36 mouse cellular contexts compared by ENCODE assay signal in the genomic region with DNA sequence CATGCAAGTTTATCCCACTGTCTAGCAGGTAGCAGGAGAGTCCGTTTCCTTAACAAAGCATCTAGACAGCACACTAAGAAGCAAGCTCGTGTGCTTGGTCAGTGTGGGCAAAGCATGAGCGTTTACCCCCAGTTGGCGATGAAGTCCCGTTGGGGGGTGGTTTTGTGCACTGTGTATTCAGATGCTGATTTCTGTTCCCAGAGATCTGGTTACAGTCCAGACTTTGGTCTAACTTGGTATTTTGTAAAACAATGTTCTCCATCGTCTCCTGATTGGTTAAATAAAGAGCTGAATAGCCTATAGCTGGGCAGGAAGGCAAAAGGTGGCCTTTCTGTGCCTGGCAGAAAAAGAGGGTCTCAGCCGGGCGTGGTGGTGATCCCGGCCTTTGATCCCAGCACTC. TPM values are rescaled to one million over a fixed set of nuclear protein-coding genes. Genes with fewer than 3 reads are reported as not detected.
"Had no signal": no experiment of that assay in that cellular context is flagged by ENCODE, and none has a peak within 500 bp of the region (broad histone marks: within the 10 kb centered on the region; RNA-seq: fewer than 3 reads in every experiment).

No protein-coding gene starts in this region.

- H3K4me2 ChIP-seq: limb, embryonic 12.5 days; limb, embryonic 13.5 days; limb, embryonic 15.5 days; liver, embryonic 11.5 days; liver, embryonic 12.5 days; liver, embryonic 13.5 days; liver, embryonic 15.5 days; lung, embryonic 14.5 days; lung, embryonic 15.5 days; midbrain, embryonic 11.5 days; midbrain, embryonic 12.5 days; midbrain, embryonic 13.5 days; midbrain, embryonic 15.5 days; neural tube, embryonic 12.5 days had no signal

- H3K9me3 ChIP-seq: limb, embryonic 10.5 days; limb, embryonic 12.5 days; limb, embryonic 13.5 days; limb, embryonic 15.5 days; liver, embryonic 12.5 days; liver, embryonic 13.5 days; liver, embryonic 15.5 days; lung, embryonic 15.5 days; midbrain, embryonic 10.5 days; midbrain, embryonic 12.5 days; midbrain, embryonic 13.5 days; midbrain, embryonic 15.5 days; neural tube, embryonic 12.5 days had no signal

- ATAC-seq: liver, embryonic 12.5 days; liver, postnatal 0 days; lung, postnatal 0 days; midbrain, embryonic 13.5 days; midbrain, embryonic 15.5 days; midbrain, embryonic 16.5 days had no signal

- H3K27ac ChIP-seq: limb, embryonic 10.5 days; limb, embryonic 12.5 days; limb, embryonic 13.5 days; limb, embryonic 15.5 days; liver, embryonic 12.5 days; liver, embryonic 13.5 days; liver, embryonic 14.5 days; liver, embryonic 15.5 days; lung, embryonic 15.5 days; macrophage; midbrain, embryonic 10.5 days; midbrain, embryonic 12.5 days; midbrain, embryonic 13.5 days; midbrain, embryonic 15.5 days; neural tube, embryonic 12.5 days had no signal

- H3K4me1 ChIP-seq: limb, embryonic 10.5 days; limb, embryonic 12.5 days; limb, embryonic 13.5 days; limb, embryonic 15.5 days; liver, embryonic 13.5 days; liver, embryonic 15.5 days; lung, embryonic 15.5 days; midbrain, embryonic 10.5 days; midbrain, embryonic 12.5 days; midbrain, embryonic 13.5 days; midbrain, embryonic 15.5 days; neural tube, embryonic 12.5 days had no signal

- H3K36me3 ChIP-seq: liver, embryonic 15.5 days; midbrain, embryonic 15.5 days had no signal

- DNase-seq: left cerebral cortex, postnatal 4 days; liver; liver, embryonic 13.5 days; liver, postnatal 0 days; lung, adult 18-20 months; lung, adult 2 months; lung, embryonic 14.5 days; lung, postnatal 10 days; lung, postnatal 4 days; midbrain, embryonic 14.5 days had no signal

- H3K4me3 ChIP-seq: limb, embryonic 10.5 days; limb, embryonic 12.5 days; limb, embryonic 13.5 days; limb, embryonic 15.5 days; liver, embryonic 12.5 days; liver, embryonic 13.5 days; liver, embryonic 15.5 days; lung, embryonic 15.5 days; megakaryocyte, embryonic 14.5 days; midbrain, embryonic 10.5 days; midbrain, embryonic 12.5 days; midbrain, embryonic 13.5 days; midbrain, embryonic 15.5 days; myocyte; neural tube, embryonic 12.5 days had no signal

- H3K27me3 ChIP-seq: limb, embryonic 12.5 days; limb, embryonic 13.5 days; limb, embryonic 15.5 days; liver, embryonic 13.5 days; liver, embryonic 15.5 days; lung, embryonic 15.5 days; midbrain, embryonic 12.5 days; midbrain, embryonic 13.5 days; midbrain, embryonic 15.5 days; neural tube, embryonic 12.5 days had no signal

- H3K9ac ChIP-seq: limb, embryonic 12.5 days; limb, embryonic 13.5 days; limb, embryonic 15.5 days; liver, embryonic 12.5 days; liver, embryonic 13.5 days; liver, embryonic 14.5 days; liver, embryonic 15.5 days; liver, postnatal 0 days; lung, embryonic 14.5 days; lung, embryonic 15.5 days; midbrain, embryonic 12.5 days; midbrain, embryonic 13.5 days; midbrain, embryonic 15.5 days; neural tube, embryonic 12.5 days had no signal

RNA-seq across cellular contexts. Expression of a gene that starts 36.1 kb away (rescaled TPM):
- total RNA-seq: megakaryocyte-erythroid progenitor cell, adult 5-6 weeks; monocyte, adult 5-6 weeks had no signal
- polyA plus RNA-seq: macrophage had no signal

RNA-seq across cellular contexts. Expression of a gene that starts 58.8 kb away (rescaled TPM):
- total RNA-seq: megakaryocyte progenitor cell, adult 5-6 weeks; megakaryocyte-erythroid progenitor cell, adult 5-6 weeks; monocyte, adult 5-6 weeks had no signal
- polyA plus RNA-seq: limb, embryonic 10.5 days; limb, embryonic 11.5 days; limb, embryonic 12.5 days; liver, embryonic 11.5 days; liver, embryonic 13.5 days; liver, embryonic 16.5 days; liver, postnatal 0 days; macrophage; midbrain, embryonic 14.5 days; neural tube, embryonic 11.5 days had no signal
